Mouse (Mus musculus): Measurements from ENCODE around the gene Trim30a. TPM values are rescaled to one million over a fixed set of nuclear protein-coding genes. Genes with fewer than 3 reads are reported as not detected.
"Not testable (repeated sequence)": the region's sequence is repeated elsewhere in the genome, so short reads cannot be mapped to it uniquely, and the experiment has no call there.

Trim30a gene
- 0.26 and 0.37 TPM in 2 replicates for polyA plus RNA-seq (2016; fragmentation: Nextera tagmentation; extraction: Ambion mirVana)

DNA sequence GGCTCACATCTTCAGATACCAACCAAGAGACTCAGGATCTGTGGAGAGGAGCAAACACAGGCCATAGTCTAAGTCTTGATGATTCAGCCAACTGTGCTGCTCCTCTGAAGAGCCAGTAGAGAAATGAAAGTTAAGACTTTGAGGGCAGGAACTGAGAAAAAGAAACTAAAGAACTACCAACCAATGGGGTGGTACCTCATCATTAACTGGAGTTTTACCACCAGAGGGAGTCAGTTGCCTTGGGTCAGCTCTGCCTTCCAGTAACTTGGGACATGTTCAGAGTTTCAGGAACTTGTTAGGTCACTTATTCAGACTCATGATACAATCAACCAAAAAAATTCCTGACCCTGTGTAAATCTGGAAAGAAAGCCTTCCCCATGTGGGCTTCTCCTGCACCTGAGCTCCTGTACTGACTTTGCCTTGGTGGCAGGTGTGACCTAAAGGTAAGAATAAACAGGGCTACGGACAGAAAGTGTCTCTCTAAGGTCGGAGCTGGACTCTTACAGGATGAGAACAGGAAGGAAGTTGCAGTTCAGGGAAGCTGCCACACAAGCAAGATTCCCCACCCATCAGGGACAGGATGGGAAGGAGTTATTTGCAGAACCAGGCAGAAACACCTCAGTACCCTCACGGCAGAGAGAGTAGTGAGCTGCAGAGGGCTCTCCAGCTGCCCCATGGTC, at the start of gene Trim30a:
TSS of gene Trim30a (minus strand) at position 129 of the 680 bp plus-strand sequence.
- H3K4me3 ChIP-seq = no peak within 1 kb of the TSS
- no peaks in the 10 kb centered on the region for H3K4me1 ChIP-seq
- DNase-seq (ENCODE audit: extremely low spot score, low spot score) = no peak
- no peaks in the 10 kb centered on the region for H3K27me3 ChIP-seq (ENCODE audit: poor library complexity, severe bottlenecking)
- H3K36me3 ChIP-seq (replicated peaks) = no peaks in the 10 kb centered on the region
- no peaks in the 10 kb centered on the region for H3K9me3 ChIP-seq
- WGBS = 79% methylated on average over 3 of the region's 3 CpGs
- H3K27ac ChIP-seq = no peak within 1 kb of the TSS

- not testable (repeated sequence) for H3K36me3 ChIP-seq (replicated peaks); H3K4me1 ChIP-seq; DNase-seq (ENCODE audit: extremely low spot score, low spot score)
These were observed 42.5 kb upstream of the Trim30a start, which contains the start of gene Trim30d for GRCm38 (mm10) chr7:104507421-104508065. Gene Trim30d (minus strand): TSS chr7:104507849.

DNA sequence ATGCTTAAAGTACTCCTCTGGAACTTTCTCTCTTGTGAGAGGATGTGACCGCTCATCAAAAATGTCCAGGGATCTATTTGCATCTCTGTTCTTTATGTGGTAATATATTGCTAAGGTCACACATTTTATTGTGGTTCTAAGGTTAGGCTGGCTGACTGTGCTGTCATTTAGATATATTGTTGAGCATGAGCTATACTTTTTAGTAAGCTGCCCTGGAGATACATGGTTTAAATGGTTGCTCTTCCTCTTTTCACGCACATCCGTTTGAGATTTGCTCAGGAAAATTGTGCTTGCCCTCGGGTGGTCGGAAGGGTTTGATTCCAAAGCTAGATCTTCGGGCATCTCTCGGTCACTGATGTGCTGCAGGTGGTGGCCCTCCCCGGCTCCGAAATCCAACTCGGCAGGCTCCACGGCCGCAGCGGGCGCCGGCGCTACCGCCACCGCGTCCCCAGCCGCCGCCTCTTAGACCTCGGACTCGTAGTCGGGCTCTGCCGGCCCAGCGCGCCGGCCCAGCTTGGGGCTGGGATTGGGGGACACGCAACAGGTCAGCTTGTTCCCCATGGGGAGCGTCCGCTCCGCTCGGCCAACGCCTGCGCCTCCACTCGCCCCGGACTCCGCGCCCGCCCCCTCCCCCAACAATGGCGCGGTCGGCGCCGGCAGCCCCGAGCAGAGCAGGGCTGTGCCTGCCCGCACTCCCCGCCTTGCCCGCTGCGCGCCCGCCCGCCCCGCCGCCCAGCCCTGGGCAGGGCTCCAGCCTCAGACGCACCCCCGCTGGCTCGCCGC, 36.8 kb upstream of the Trim30a start:
- Histone ChIP-seq H3K36me3 (replicated peaks) (no peaks in the 10 kb centered on the region), H3K27me3 (ENCODE audit: poor library complexity, severe bottlenecking) (peaks cover 10% of the 10 kb centered on the region), H3K4me3 (peak overlapping the region; percentile 61), H3K4me1 (no peaks in the 10 kb centered on the region), H3K27ac (peak overlapping the region; percentile 83), H3K9me3 (no peaks in the 10 kb centered on the region)
- WGBS = 2% methylated on average over 53 of the region's 59 CpGs
- DNase-seq (ENCODE audit: extremely low spot score, low spot score) = peak; percentile 46

More at GRCm38 (mm10) chr7:104507421-104508065, 42.5 kb upstream of the Trim30a start, which contains the start of gene Trim30d:
- not testable (repeated sequence) for H3K9me3 ChIP-seq; H3K4me3 ChIP-seq; H3K27ac ChIP-seq; H3K27me3 ChIP-seq (ENCODE audit: poor library complexity, severe bottlenecking)

GRCm38 (mm10) chr7:104501186-104501585, 36.2 kb upstream of the Trim30a start:
- not testable (repeated sequence) for H3K4me3 ChIP-seq; H3K4me1 ChIP-seq; DNase-seq (ENCODE audit: extremely low spot score, low spot score); H3K27ac ChIP-seq; H3K9me3 ChIP-seq; H3K36me3 ChIP-seq (replicated peaks)
- WGBS = 83% methylated on average over 6 of the region's 6 CpGs
- peaks cover 10% of the 10 kb centered on the region for H3K27me3 ChIP-seq (ENCODE audit: poor library complexity, severe bottlenecking)

GRCm38 (mm10) chr7:104499464-104499863, 34.5 kb upstream of the Trim30a start:
- H3K27me3 ChIP-seq (ENCODE audit: poor library complexity, severe bottlenecking) = peaks cover 10% of the 10 kb centered on the region
- not testable (repeated sequence) for H3K27ac ChIP-seq; H3K36me3 ChIP-seq (replicated peaks); H3K9me3 ChIP-seq; H3K4me3 ChIP-seq; DNase-seq (ENCODE audit: extremely low spot score, low spot score); H3K4me1 ChIP-seq
- 39% methylated on average over 7 of the region's 8 CpGs for WGBS

GRCm38 (mm10) chr7:104445961-104446645, 18.9 kb downstream of the Trim30a start:
- H3K9me3 ChIP-seq = no peaks in the 10 kb centered on the region
- 64% methylated on average over 2 of the region's 2 CpGs for WGBS
- no peaks in the 10 kb centered on the region for H3K27me3 ChIP-seq (ENCODE audit: poor library complexity, severe bottlenecking)
- DNase-seq (ENCODE audit: extremely low spot score, low spot score) = no peak
- H3K36me3 ChIP-seq (replicated peaks) = no peaks in the 10 kb centered on the region
- no peaks in the 10 kb centered on the region for H3K4me1 ChIP-seq
- H3K27ac ChIP-seq = no peak overlapping the region
- no peak overlapping the region for H3K4me3 ChIP-seq

DNA sequence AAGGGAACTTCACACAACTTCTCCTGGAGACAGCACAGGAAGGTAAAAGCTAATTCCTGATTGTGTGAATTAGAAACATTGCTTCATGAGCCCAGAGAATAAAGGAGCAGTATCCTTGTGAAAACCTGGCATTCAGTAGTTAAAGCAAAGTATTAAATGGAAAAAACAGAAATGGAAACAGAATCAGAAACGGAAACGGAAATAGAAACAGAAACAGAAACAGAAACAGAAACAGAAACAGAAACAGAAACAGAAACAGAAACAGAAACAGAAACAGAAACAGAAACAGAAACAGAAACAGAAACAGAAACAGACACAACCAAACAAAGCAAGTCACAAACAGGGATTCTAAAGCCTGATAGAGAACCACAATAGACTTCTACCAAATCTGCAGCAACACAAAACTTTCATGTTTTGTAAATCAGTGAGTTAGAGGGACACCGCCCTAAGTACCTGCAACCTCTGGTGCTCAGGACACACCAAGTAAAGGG, 60.5 kb downstream of the Trim30a start:
- Histone ChIP-seq H3K4me1 (no peaks in the 10 kb centered on the region), H3K27ac (no peak overlapping the region), H3K9me3 (no peaks in the 10 kb centered on the region), H3K27me3 (ENCODE audit: poor library complexity, severe bottlenecking) (no peaks in the 10 kb centered on the region), H3K4me3 (no peak overlapping the region), H3K36me3 (replicated peaks) (no peaks in the 10 kb centered on the region)
- 95% methylated on average over 3 of the region's 3 CpGs for WGBS
- no peak for DNase-seq (ENCODE audit: extremely low spot score, low spot score)

GRCm38 (mm10) chr7:104401140-104401539, 63.9 kb downstream of the Trim30a start:
- Histone ChIP-seq H3K9me3 (no peaks in the 10 kb centered on the region), H3K27me3 (ENCODE audit: poor library complexity, severe bottlenecking) (no peaks in the 10 kb centered on the region), H3K36me3 (replicated peaks) (no peaks in the 10 kb centered on the region), H3K4me1 (no peaks in the 10 kb centered on the region), H3K27ac (no peak overlapping the region), H3K4me3 (no peak overlapping the region)
- DNase-seq (ENCODE audit: extremely low spot score, low spot score) = no peak

DNA sequence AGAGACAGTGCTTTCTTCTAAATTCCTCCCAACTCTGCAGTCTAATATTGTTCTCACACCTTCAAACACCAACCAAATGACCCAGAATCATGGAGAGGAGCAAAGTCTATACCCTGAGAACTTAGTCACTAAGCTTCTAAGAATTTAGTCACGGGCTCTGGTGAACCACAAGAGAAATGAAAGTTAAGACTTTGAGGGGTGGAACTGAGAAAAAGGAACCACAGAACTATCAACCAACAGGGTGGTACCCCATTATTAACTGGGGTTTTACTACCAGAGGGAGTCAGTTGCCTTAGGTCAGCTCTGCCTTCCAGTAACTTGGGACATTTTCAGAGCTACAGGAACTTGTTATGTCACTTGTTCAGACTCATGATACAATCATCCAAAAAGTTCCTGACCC, 64.3 kb downstream of the Trim30a start, which contains the start of gene Trim30c:
TSS of gene Trim30c (minus strand) at position 140 of the 400 bp plus-strand sequence.
- no peaks in the 10 kb centered on the region for H3K4me1 ChIP-seq
- no peak for DNase-seq (ENCODE audit: extremely low spot score, low spot score)
- 90% methylated on average over 1 of the region's 1 CpGs for WGBS
- H3K4me3 ChIP-seq = no peak within 1 kb of the TSS
- H3K36me3 ChIP-seq (replicated peaks) = no peaks in the 10 kb centered on the region
- no peaks in the 10 kb centered on the region for H3K27me3 ChIP-seq (ENCODE audit: poor library complexity, severe bottlenecking)
- no peaks in the 10 kb centered on the region for H3K9me3 ChIP-seq
- no peak within 1 kb of the TSS for H3K27ac ChIP-seq

- Histone ChIP-seq H3K4me3 (no peak overlapping the region), H3K9me3 (no peaks in the 10 kb centered on the region), H3K27me3 (ENCODE audit: poor library complexity, severe bottlenecking) (no peaks in the 10 kb centered on the region), H3K36me3 (replicated peaks) (no peaks in the 10 kb centered on the region), H3K4me1 (no peaks in the 10 kb centered on the region), H3K27ac (no peak overlapping the region)
- 80% methylated on average over 1 of the region's 1 CpGs for WGBS
- DNase-seq (ENCODE audit: extremely low spot score, low spot score) = no peak
These were observed 66.5 kb downstream of the Trim30a start for GRCm38 (mm10) chr7:104398492-104398891.

GRCm38 (mm10) chr7:104369736-104370414, 95.1 kb downstream of the Trim30a start, which contains the start of gene Trim30b:
Gene Trim30b (minus strand): TSS chr7:104369884.
- H3K36me3 ChIP-seq (replicated peaks) = no peaks in the 10 kb centered on the region
- no peaks in the 10 kb centered on the region for H3K4me1 ChIP-seq
- no peaks in the 10 kb centered on the region for H3K27me3 ChIP-seq (ENCODE audit: poor library complexity, severe bottlenecking)
- no peak for DNase-seq (ENCODE audit: extremely low spot score, low spot score)
- H3K9me3 ChIP-seq = no peaks in the 10 kb centered on the region
- 66% methylated on average over 1 of the region's 1 CpGs for WGBS
- H3K27ac ChIP-seq = no peak within 1 kb of the TSS
- H3K4me3 ChIP-seq = no peak within 1 kb of the TSS

DNA sequence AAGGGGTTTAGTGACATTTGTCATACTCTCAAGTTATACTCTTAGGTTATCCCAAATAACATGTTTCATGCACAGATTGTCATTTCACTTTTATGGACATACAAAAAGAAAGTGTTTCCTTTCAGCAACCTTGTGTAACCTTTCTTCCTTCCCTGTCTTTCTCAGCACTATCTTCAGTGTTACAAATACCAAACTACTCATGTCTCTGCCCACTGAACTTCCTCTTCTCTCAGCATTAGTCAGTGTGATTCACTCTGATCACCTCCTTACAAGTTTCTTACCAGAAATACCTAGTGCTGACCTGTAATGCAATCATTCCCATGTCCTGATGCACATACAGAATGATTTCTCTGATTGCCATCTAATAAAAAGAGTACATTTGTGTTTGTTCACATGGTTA, 98.7 kb downstream of the Trim30a start:
- no peak overlapping the region for H3K4me3 ChIP-seq
- H3K4me1 ChIP-seq = no peaks in the 10 kb centered on the region
- H3K9me3 ChIP-seq = no peaks in the 10 kb centered on the region
- no peak for DNase-seq (ENCODE audit: extremely low spot score, low spot score)
- no peaks in the 10 kb centered on the region for H3K36me3 ChIP-seq (replicated peaks)
- no peak overlapping the region for H3K27ac ChIP-seq
- H3K27me3 ChIP-seq (ENCODE audit: poor library complexity, severe bottlenecking) = no peaks in the 10 kb centered on the region

All from forebrain, embryonic 10.5 days (tissue).